Mouse (Mus musculus) lung, adult 2 months (tissue): ENCODE results near the gene Serp1.

Experiments used
- CTCF ChIP-seq: fragments of 200-500 bp; IDR thresholded peaks from 2 replicates; pipeline ENCODE4 v1.5.1; 2011; ENCODE audit warnings: mild to moderate bottlenecking, low read length, control low read depth; ENCODE audit not compliant: insufficient read depth
- POLR2A ChIP-seq: fragments of 200-500 bp; IDR thresholded peaks from 2 replicates; pipeline ENCODE4 v1.6.1; 2011; ENCODE audit warnings: low read depth, mild to moderate bottlenecking, control low read depth, low read length, borderline replicate concordance; ENCODE audit errors: extremely low read depth

- no peak for TF ChIP-seq POLR2A
- no peak for TF ChIP-seq CTCF
Observed at GRCm38 (mm10) chr3:58525166-58525565, 526 bp downstream of the Serp1 start.
